Mouse (Mus musculus) CH12.LX (cell line): Measurements from ENCODE around the gene Nup153. TPM values are rescaled to one million over a fixed set of nuclear protein-coding genes. Genes with fewer than 3 reads are reported as not detected.

Experiments used
- DNase-seq: peaks from one replicate; pipeline ENCODE4 v3.0.0-alpha.2; 2013; ENCODE audit errors: extremely low read depth
- H3K27ac ChIP-seq: 2 replicates; pipeline ENCODE4 v1.5.1; 2012; ENCODE audit warnings: low read depth, mild to moderate bottlenecking, control low read depth, moderate library complexity; ENCODE audit not compliant: insufficient read depth
- H3K27me3 ChIP-seq: replicated peaks from 2 replicates; pipeline ENCODE3; 2012; ENCODE audit warnings: inconsistent platforms
- H3K36me3 ChIP-seq, 2 experiments: replicated peaks in 1 of 2; 2 replicates each; pipeline versions ENCODE3 to v1.6.1; 2012; ENCODE audit warnings: inconsistent platforms in 1 of 2, low read length in 1 of 2, mild to moderate bottlenecking in 1 of 2, mixed read lengths in 1 of 2, moderate library complexity in 1 of 2; ENCODE audit not compliant: control insufficient read depth in 1 of 2, insufficient read depth in 1 of 2
- H3K4me1 ChIP-seq, 2 experiments: 2 replicates each; pipeline ENCODE4 v1.6.1; 2012; ENCODE audit warnings: inconsistent platforms in 1 of 2, moderate library complexity in 1 of 2; ENCODE audit not compliant: insufficient read depth in 2 of 2, control insufficient read depth in 1 of 2
- H3K4me2 ChIP-seq: 2 replicates; pipeline ENCODE4 v1.6.1; 2012; ENCODE audit warnings: low read depth, mild to moderate bottlenecking, control low read depth; ENCODE audit not compliant: poor library complexity, insufficient read depth, severe bottlenecking
- H3K4me3 ChIP-seq, 3 experiments: fragments of 150-350 bp in 1 of 3; sonication (generic) in 1 of 3; replicated peaks in 1 of 3; 2 replicates each; pipeline versions ENCODE3 to v1.5.1; 2011 to 2012; ENCODE audit warnings: low read depth in 2 of 3, low read length in 2 of 3, mild to moderate bottlenecking in 2 of 3, moderate library complexity in 2 of 3, control low read depth in 1 of 3, improper control_type of control experiment in 1 of 3, inconsistent platforms in 1 of 3, mixed read lengths in 1 of 3; ENCODE audit not compliant: poor library complexity in 1 of 3
- H3K79me2 ChIP-seq: replicated peaks from 2 replicates; pipeline ENCODE4 v1.6.1; 2012; ENCODE audit warnings: mild to moderate bottlenecking, moderate library complexity; ENCODE audit not compliant: control insufficient read depth, poor library complexity, insufficient read depth, severe bottlenecking; ENCODE audit errors: extremely low read depth
- H3K9ac ChIP-seq: 2 replicates; pipeline ENCODE4 v1.6.1; 2012; ENCODE audit warnings: low read depth, mild to moderate bottlenecking, control low read depth, moderate library complexity; ENCODE audit not compliant: insufficient read depth
- H3K9me3 ChIP-seq: replicated peaks from 2 replicates; pipeline ENCODE3; 2012; ENCODE audit warnings: low read length, inconsistent platforms, mixed read lengths
- CTCF ChIP-seq, 2 experiments: IDR thresholded peaks in 1 of 2; conservative IDR thresholded peaks in 1 of 2; 2 replicates each; pipeline ENCODE4 v1.5.1; 2011 to 2012; ENCODE audit warnings: low read depth in 2 of 2, low read length in 2 of 2, improper control_type of control experiment in 1 of 2, inconsistent platforms in 1 of 2, mild to moderate bottlenecking in 1 of 2, moderate library complexity in 1 of 2
- E2F4 ChIP-seq: IDR thresholded peaks from 2 replicates; pipeline ENCODE4 v1.6.1; 2011; ENCODE audit warnings: low read depth, low read length, improper control_type of control experiment; ENCODE audit not compliant: insufficient replicate concordance
- ELF1 ChIP-seq: IDR thresholded peaks from 2 replicates; pipeline ENCODE4 v1.6.1; 2014; ENCODE audit warnings: low read depth, mild to moderate bottlenecking, inconsistent platforms, low read length, improper control_type of control experiment
- GABPA ChIP-seq: IDR thresholded peaks from 2 replicates; pipeline ENCODE4 v1.6.1; 2012; ENCODE audit warnings: low read depth, low read length, improper control_type of control experiment, inconsistent platforms; ENCODE audit not compliant: insufficient replicate concordance
- IRF4 ChIP-seq: IDR thresholded peaks from 2 replicates; pipeline ENCODE4 v1.6.1; 2014; ENCODE audit warnings: low read depth, mild to moderate bottlenecking, inconsistent platforms, low read length, improper control_type of control experiment
- JUN ChIP-seq: IDR thresholded peaks from 2 replicates; pipeline ENCODE4 v1.6.1; 2011; ENCODE audit warnings: low read depth, mild to moderate bottlenecking, low read length, improper control_type of control experiment, moderate library complexity; ENCODE audit not compliant: insufficient read depth
- KAT2A ChIP-seq: IDR thresholded peaks from 2 replicates; pipeline ENCODE4 v1.6.1; 2012; ENCODE audit warnings: low read length, improper control_type of control experiment, inconsistent platforms; ENCODE audit not compliant: insufficient replicate concordance
- MAFK ChIP-seq: IDR thresholded peaks from 2 replicates; pipeline ENCODE4 v1.6.1; 2011; ENCODE audit warnings: low read length, improper control_type of control experiment; ENCODE audit not compliant: insufficient replicate concordance
- MAX ChIP-seq: IDR thresholded peaks from 2 replicates; pipeline ENCODE4 v1.6.1; 2011; ENCODE audit warnings: low read length, improper control_type of control experiment
- MAZ ChIP-seq: IDR thresholded peaks from 2 replicates; pipeline ENCODE4 v1.6.1; 2012; ENCODE audit warnings: low read depth, mild to moderate bottlenecking, inconsistent platforms, low read length, improper control_type of control experiment, moderate library complexity
- MXI1 ChIP-seq: IDR thresholded peaks from 2 replicates; pipeline ENCODE4 v1.6.1; 2011; ENCODE audit warnings: mild to moderate bottlenecking, low read depth, low read length, improper control_type of control experiment
- MYC ChIP-seq: IDR thresholded peaks from 2 replicates; pipeline ENCODE4 v1.6.1; 2011; ENCODE audit warnings: low read depth, mild to moderate bottlenecking, improper control_type of control experiment, low read length
- NELFE ChIP-seq: IDR thresholded peaks from 2 replicates; pipeline ENCODE4 v1.6.1; 2011; ENCODE audit warnings: low read depth, low read length, improper control_type of control experiment
- RAD21 ChIP-seq: IDR thresholded peaks from 2 replicates; pipeline ENCODE4 v1.6.1; 2011; ENCODE audit warnings: low read depth, mild to moderate bottlenecking, low read length, improper control_type of control experiment, moderate library complexity
- SIN3A ChIP-seq: IDR thresholded peaks from 2 replicates; pipeline ENCODE4 v1.6.1; 2012; ENCODE audit warnings: low read length, improper control_type of control experiment, inconsistent platforms
- TBP ChIP-seq: conservative IDR thresholded peaks from 2 replicates; pipeline ENCODE4 v1.6.1; 2011; ENCODE audit warnings: low read depth, low read length, improper control_type of control experiment
- TCF12 ChIP-seq: IDR thresholded peaks from 2 replicates; pipeline ENCODE4 v1.6.1; 2014; ENCODE audit warnings: low read depth, mild to moderate bottlenecking, inconsistent platforms, low read length, improper control_type of control experiment
- USF1 ChIP-seq: IDR thresholded peaks from 2 replicates; pipeline ENCODE4 v1.6.1; 2014; ENCODE audit warnings: low read depth, mild to moderate bottlenecking, inconsistent platforms, low read length, improper control_type of control experiment
- ZKSCAN1 ChIP-seq: IDR thresholded peaks from 2 replicates; pipeline ENCODE4 v1.6.1; 2012; ENCODE audit warnings: low read depth, inconsistent platforms, low read length, improper control_type of control experiment, borderline replicate concordance
- ZMIZ1 ChIP-seq: IDR thresholded peaks from 2 replicates; pipeline ENCODE4 v1.6.1; 2012; ENCODE audit warnings: low read depth, mild to moderate bottlenecking, inconsistent platforms, low read length, improper control_type of control experiment
- dilution Hi-C: fragments of 300-500 bp; cut with MboI; formaldehyde crosslinking; loops from 2 replicates; pipeline ENCODE4 v1.14.3; 2020; ENCODE audit warnings: low sequenced_read_pairs; ENCODE audit not compliant: extremely low pct_unique_long_range_greater_than_20kb, extremely low pct_ligation_motif_present
- in situ Hi-C: fragments of 300-500 bp; cut with MboI; formaldehyde crosslinking; loops from 3 replicates; pipeline ENCODE4 v1.14.3; 2019; ENCODE audit warnings: low sequenced_read_pairs, low pct_ligation_motif_present, low pct_unique_long_range_greater_than_20kb, mixed read lengths
- polyA plus RNA-seq: library from polyadenylated mRNA; unstranded; fragments of >175 nt; gene quantifications from 2 replicates; pipeline ENCODE4 v1.2.1, GENCODE M21; 2012; ENCODE audit warnings: low read depth; ENCODE audit not compliant: insufficient read length
- total RNA-seq, 2 experiments: library from RNA; depleted of rRNA; stranded (reverse); fragments of 300-350 nt in 1 of 2; fragments of >200 nt in 1 of 2; gene quantifications; 2 replicates each; pipeline ENCODE4 v1.2.3; 2012 to 2014

Gene Nup153
- total and polyA plus RNA-seq, 3 experiments = 60.6 to 118 (median 91.5) TPM

DNA sequence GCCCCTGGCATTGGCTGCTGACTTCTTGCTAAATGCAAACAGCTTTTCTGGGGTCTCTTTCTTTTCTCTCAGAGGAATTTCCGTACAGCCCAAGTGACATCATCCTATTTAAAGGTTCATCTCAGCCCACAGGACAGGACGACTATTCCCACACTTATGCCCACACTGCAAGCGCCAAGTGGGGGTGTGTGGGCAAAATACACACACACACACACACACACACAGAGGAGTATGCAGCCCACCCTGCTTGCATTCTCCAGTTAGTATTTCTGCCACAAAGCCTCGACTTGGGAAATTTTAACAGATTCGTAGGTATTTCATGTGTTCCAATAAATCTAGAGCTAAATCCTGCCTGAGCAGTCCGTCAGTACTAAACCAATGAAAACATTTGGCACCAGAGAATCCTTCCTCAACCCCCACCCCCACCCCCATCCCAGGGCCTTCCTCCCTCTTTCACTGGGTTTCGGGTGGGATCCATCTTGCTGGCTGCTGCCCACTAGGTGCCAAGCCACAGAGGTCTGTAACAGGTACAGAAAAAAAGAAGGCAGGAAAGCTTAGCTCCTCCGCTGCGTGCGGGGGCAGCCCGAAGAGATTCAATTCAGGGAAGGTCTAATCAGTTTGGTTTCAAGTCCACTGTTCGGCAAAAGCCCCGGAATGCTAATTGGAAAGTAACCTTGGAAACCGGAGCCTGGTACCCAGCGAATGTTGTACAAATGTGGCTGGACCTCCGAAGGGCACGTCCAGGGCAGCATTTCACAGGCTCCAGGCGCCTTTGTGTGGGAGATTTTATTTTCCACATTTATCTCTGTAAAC, 94.2 kb downstream of the Nup153 start:
- Histone ChIP-seq H3K27ac (no peak overlapping the region), H3K27me3 (peaks cover under 1% of the 10 kb centered on the region), H3K9me3 (peaks cover 7% of the 10 kb centered on the region), H3K4me3 (no peak overlapping the region), H3K36me3 (no peaks in the 10 kb centered on the region), H3K79me2 (no peaks in the 10 kb centered on the region), H3K4me1 (peaks cover 0 to 10% of the 10 kb centered on the region in 2 experiments; a peak in 1 of 4 replicates), H3K4me2 (no peak overlapping the region; the same call in 1 of the 2 replicates), H3K9ac (no peak overlapping the region)
- in situ Hi-C loops (no loop called here), dilution Hi-C loops (no loop called here)
- TF ChIP-seq MYC = no peak
- TF ChIP-seq SIN3A = no peak
- no peak for TF ChIP-seq GABPA
- TF ChIP-seq MAX = no peak
- DNase-seq = no peak

DNA sequence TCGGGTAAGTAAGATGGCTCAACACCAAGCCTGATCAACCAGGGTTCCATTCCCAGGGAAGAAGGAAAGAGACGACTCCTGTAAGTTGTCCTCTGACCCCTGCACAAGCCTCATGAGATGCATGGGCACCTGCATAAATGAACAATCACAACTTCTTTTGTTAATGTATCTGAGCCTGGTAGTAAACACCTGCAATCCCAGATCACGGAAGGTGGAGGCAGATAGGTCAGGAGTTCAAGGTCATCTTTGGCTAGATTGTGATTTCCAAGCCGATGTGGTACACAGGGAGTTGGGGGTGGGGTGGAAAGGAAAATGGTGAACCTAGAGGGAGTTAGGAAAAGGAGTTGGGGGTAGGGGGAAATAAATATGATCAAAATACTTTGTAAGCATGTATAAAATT, 94.9 kb downstream of the Nup153 start:
- Histone ChIP-seq H3K36me3 (no peaks in the 10 kb centered on the region), H3K27ac (no peak overlapping the region), H3K4me3 (no peak overlapping the region), H3K4me1 (peaks cover 0 to 10% of the 10 kb centered on the region in 2 experiments; a peak in 1 of 4 replicates), H3K9ac (no peak overlapping the region), H3K79me2 (no peaks in the 10 kb centered on the region), H3K27me3 (peaks cover 3% of the 10 kb centered on the region), H3K9me3 (peaks cover 7% of the 10 kb centered on the region), H3K4me2 (no peak overlapping the region)
- dilution Hi-C loops = no loop called here
- in situ Hi-C loops = no loop called here
- no peak for TF ChIP-seq MAX
- TF ChIP-seq E2F4 = no peak
- TF ChIP-seq KAT2A = no peak
- no peak for TF ChIP-seq MYC
- no peak for TF ChIP-seq MXI1
- TF ChIP-seq MAFK = no peak
- TF ChIP-seq JUN = no peak
- no peak for TF ChIP-seq MAZ
- TF ChIP-seq RAD21 = no peak
- no peak for TF ChIP-seq ZMIZ1
- TF ChIP-seq ELF1 = no peak
- TF ChIP-seq TCF12 = no peak
- TF ChIP-seq SIN3A = no peak
- TF ChIP-seq NELFE = no peak
- no peak for TF ChIP-seq ZKSCAN1
- TF ChIP-seq IRF4 = no peak
- TF ChIP-seq TBP = no peak
- TF ChIP-seq USF1 = no peak
- no peak for TF ChIP-seq CTCF (conservative IDR thresholded peaks at IDR 0.05 in 1 of 2, IDR thresholded peaks at IDR 0.05 in 1 of 2; ENCODE audit: low read depth in 2 of 2, low read length in 2 of 2)
- DNase-seq = no peak

Other genes with a start within 250 kb of the Nup153 start
- gene Cap2, start 226.1 kb downstream of the Nup153 start, total RNA-seq (2012; rRNA removed) = 0.04 TPM in 1 of 2 replicates, not detected in the other
- 0.11 and 0.22 TPM in 2 replicates for gene Cap2, start 226.1 kb downstream of the Nup153 start, total RNA-seq (2014; rRNA removed)
- not detected in 2 replicates for gene Cap2, start 226.1 kb downstream of the Nup153 start, polyA plus RNA-seq
- gene Fam8a1, start 58.4 kb downstream of the Nup153 start, total RNA-seq (2012; rRNA removed) = 6.2 and 6.9 TPM in 2 replicates
- gene Fam8a1, start 58.4 kb downstream of the Nup153 start, total RNA-seq (2014; rRNA removed) = 9.9 and 10.1 TPM in 2 replicates
- gene Fam8a1, start 58.4 kb downstream of the Nup153 start, polyA plus RNA-seq = 9.9 and 10.2 TPM in 2 replicates
- not detected in 2 replicates for gene Kif13a, start 201.9 kb upstream of the Nup153 start, total RNA-seq (2012; rRNA removed)
- not detected in 2 replicates for gene Kif13a, start 201.9 kb upstream of the Nup153 start, total RNA-seq (2014; rRNA removed)
- not detected in 2 replicates for gene Kif13a, start 201.9 kb upstream of the Nup153 start, polyA plus RNA-seq